Mouse (Mus musculus) testis, adult 2 months (tissue): ENCODE measurements around the gene Ppp2r5e.

Source experiments
- CTCF ChIP-seq: fragments of 200-500 bp; IDR thresholded peaks from 2 replicates; pipeline ENCODE4 v1.5.1; 2012; ENCODE audit warnings: low read depth, mild to moderate bottlenecking, inconsistent platforms, low read length, moderate library complexity; ENCODE audit not compliant: control insufficient read depth, insufficient read depth, insufficient replicate concordance
- POLR2A ChIP-seq: fragments of 200-500 bp; IDR thresholded peaks from 2 replicates; pipeline ENCODE4 v1.6.1; 2012; ENCODE audit warnings: low read depth, mild to moderate bottlenecking, inconsistent platforms, low read length, moderate library complexity; ENCODE audit not compliant: control insufficient read depth

DNA sequence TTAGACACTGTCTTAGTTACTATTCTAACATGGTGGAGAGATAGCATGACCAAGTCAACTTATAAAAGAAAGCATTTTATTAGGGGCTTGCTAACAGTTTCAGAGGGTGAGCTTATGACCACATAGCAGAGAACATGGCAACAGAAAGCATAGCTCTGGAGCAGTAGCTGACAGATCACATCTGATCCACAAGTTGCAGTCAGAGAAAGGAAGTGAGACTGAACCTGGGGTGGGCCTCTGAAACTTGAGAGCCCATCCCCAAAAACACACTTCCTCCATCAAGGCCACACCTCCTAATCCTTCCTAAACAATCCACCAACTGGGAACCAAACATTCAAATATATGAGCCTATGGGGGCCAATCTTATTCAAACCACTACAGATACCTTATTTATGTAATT, 62.9 kb downstream of the Ppp2r5e start:
- TF ChIP-seq CTCF (no peak), POLR2A (no peak)
